Mouse (Mus musculus) hindbrain, embryonic 16.5 days (tissue): ENCODE measurements around the gene Hdac2. TPM values are rescaled to one million over a fixed set of nuclear protein-coding genes. Genes with fewer than 3 reads are reported as not detected.

Experiments used
- ATAC-seq: fragments of 200-750 bp; cut with Nextera tagmentation; 2 replicates; pipeline ENCODE4 v1.8.0; 2017; ENCODE audit warnings: moderate TSS enrichment, moderate library complexity
- H3K27ac ChIP-seq: fragments of 300-500 bp; sonication (generic); 2 replicates; pipeline ENCODE4 v1.5.1; 2014; ENCODE audit warnings: low read depth, mild to moderate bottlenecking, control low read depth, low read length, moderate library complexity
- H3K27me3 ChIP-seq: fragments of 300-500 bp; sonication (generic); replicated peaks from 2 replicates; pipeline ENCODE4 v1.6.1; 2014; ENCODE audit warnings: low read length; ENCODE audit not compliant: control insufficient read depth, insufficient read depth
- H3K36me3 ChIP-seq: fragments of 300-500 bp; sonication (generic); 2 replicates; pipeline ENCODE4 v1.6.1; 2014; ENCODE audit warnings: mild to moderate bottlenecking, low read length, moderate library complexity, mixed read lengths; ENCODE audit not compliant: control insufficient read depth, insufficient read depth
- H3K4me1 ChIP-seq: fragments of 300-500 bp; sonication (generic); 2 replicates; pipeline ENCODE4 v1.6.1; 2014; ENCODE audit warnings: low read depth, low read length; ENCODE audit not compliant: control insufficient read depth, insufficient read depth
- H3K4me2 ChIP-seq: fragments of 300-500 bp; sonication (generic); 2 replicates; pipeline ENCODE4 v1.6.1; 2014; ENCODE audit warnings: mild to moderate bottlenecking, low read length, control low read depth, moderate library complexity
- H3K4me3 ChIP-seq: fragments of 300-500 bp; sonication (generic); 2 replicates; pipeline ENCODE4 v1.5.1; 2014; ENCODE audit warnings: mild to moderate bottlenecking, low read length, control low read depth, moderate library complexity
- H3K9ac ChIP-seq: fragments of 300-500 bp; sonication (generic); 2 replicates; pipeline ENCODE4 v1.6.1; 2014; ENCODE audit warnings: low read depth, mild to moderate bottlenecking, control low read depth, low read length, moderate library complexity
- H3K9me3 ChIP-seq: fragments of 300-500 bp; sonication (generic); 2 replicates; pipeline ENCODE4 v1.6.1; 2014; ENCODE audit warnings: mild to moderate bottlenecking, low read length, moderate library complexity; ENCODE audit not compliant: control insufficient read depth
- WGBS: fragments of 180-500 bp; shearing (Covaris S2); extraction: QIAGEN DNeasy Blood & Tissue Kit; methylation state at CpG from one replicate; pipeline ENCODE4 v1.1.7; 2014; 5-methylcytosine and 5-hydroxymethylcytosine counted together
- polyA plus RNA-seq: library from polyadenylated mRNA; unstranded; fragments of >200 nt; fragmentation: Nextera tagmentation; extraction: Ambion mirVana; gene quantifications from 2 replicates; pipeline ENCODE4 v1.2.1, GENCODE M21; 2015

The Hdac2 gene
- polyA plus RNA-seq, result 283 and 302 TPM in 2 replicates

GRCm38 (mm10) chr10:36974086-36974675, at the start of gene Hdac2:
Gene Hdac2, plus strand, starts transcription at chr10:36974544.
- ATAC-seq, result peak; percentile 98
- under 1% methylated on average over 56 of the region's 67 CpGs for WGBS
- peak within 1 kb of the TSS; percentile 96 for H3K4me3 ChIP-seq
- peak within 1 kb of the TSS; percentile 97 for H3K9ac ChIP-seq
- peak within 1 kb of the TSS; percentile 100 for H3K27ac ChIP-seq
- peaks cover 19% of the 10 kb centered on the region for H3K4me1 ChIP-seq
- H3K36me3 ChIP-seq, result no peaks in the 10 kb centered on the region
- H3K9me3 ChIP-seq, result no peaks in the 10 kb centered on the region
- H3K27me3 ChIP-seq, result no peaks in the 10 kb centered on the region
- H3K4me2 ChIP-seq, result peak within 1 kb of the TSS; percentile 84

GRCm38 (mm10) chr10:36928212-36928611, 46.1 kb upstream of the Hdac2 start:
- H3K9me3 ChIP-seq, result no peaks in the 10 kb centered on the region
- no peak overlapping the region for H3K4me3 ChIP-seq
- no peak overlapping the region for H3K4me2 ChIP-seq
- H3K4me1 ChIP-seq, result no peaks in the 10 kb centered on the region
- no peaks in the 10 kb centered on the region for H3K27me3 ChIP-seq
- no peak overlapping the region for H3K27ac ChIP-seq
- 74% methylated on average over 3 of the region's 3 CpGs for WGBS
- H3K36me3 ChIP-seq, result no peaks in the 10 kb centered on the region
- no peak for ATAC-seq
- H3K9ac ChIP-seq, result no peak overlapping the region

GRCm38 (mm10) chr10:36935863-36936262, 38.5 kb upstream of the Hdac2 start:
- 82% methylated on average over 5 of the region's 5 CpGs for WGBS
- no peaks in the 10 kb centered on the region for H3K4me1 ChIP-seq
- H3K4me2 ChIP-seq, result no peak overlapping the region
- no peak overlapping the region for H3K27ac ChIP-seq
- H3K36me3 ChIP-seq, result no peaks in the 10 kb centered on the region
- H3K27me3 ChIP-seq, result no peaks in the 10 kb centered on the region
- H3K9ac ChIP-seq, result no peak overlapping the region
- ATAC-seq, result no peak
- no peak overlapping the region for H3K4me3 ChIP-seq
- no peaks in the 10 kb centered on the region for H3K9me3 ChIP-seq

- Histone ChIP-seq H3K27me3 (no peaks in the 10 kb centered on the region), H3K4me3 (no peak overlapping the region), H3K36me3 (no peaks in the 10 kb centered on the region), H3K9ac (no peak overlapping the region), H3K4me1 (no peaks in the 10 kb centered on the region), H3K4me2 (no peak overlapping the region), H3K9me3 (no peaks in the 10 kb centered on the region), H3K27ac (no peak overlapping the region)
- ATAC-seq, result no peak
- 68% methylated on average over 2 of the region's 2 CpGs for WGBS
Observed at GRCm38 (mm10) chr10:36936271-36936670, 38.1 kb upstream of the Hdac2 start.

GRCm38 (mm10) chr10:36951742-36952141, 22.6 kb upstream of the Hdac2 start:
- Histone ChIP-seq H3K4me2 (no peak overlapping the region), H3K9ac (no peak overlapping the region), H3K36me3 (no peaks in the 10 kb centered on the region), H3K9me3 (no peaks in the 10 kb centered on the region), H3K27me3 (no peaks in the 10 kb centered on the region), H3K27ac (no peak overlapping the region), H3K4me3 (no peak overlapping the region), H3K4me1 (no peaks in the 10 kb centered on the region)
- ATAC-seq, result no peak
- 82% methylated on average over 2 of the region's 2 CpGs for WGBS

GRCm38 (mm10) chr10:36952622-36953021, 21.7 kb upstream of the Hdac2 start:
- Histone ChIP-seq H3K9me3 (no peaks in the 10 kb centered on the region), H3K4me2 (no peak overlapping the region), H3K27ac (no peak overlapping the region), H3K4me3 (no peak overlapping the region), H3K27me3 (no peaks in the 10 kb centered on the region), H3K9ac (no peak overlapping the region), H3K4me1 (no peaks in the 10 kb centered on the region), H3K36me3 (no peaks in the 10 kb centered on the region)
- 72% methylated on average over 2 of the region's 2 CpGs for WGBS
- no peak for ATAC-seq

GRCm38 (mm10) chr10:36959563-36960110, 14.7 kb upstream of the Hdac2 start:
- no peaks in the 10 kb centered on the region for H3K27me3 ChIP-seq
- H3K27ac ChIP-seq, result no peak overlapping the region
- no peaks in the 10 kb centered on the region for H3K36me3 ChIP-seq
- no peak overlapping the region for H3K4me2 ChIP-seq
- 72% methylated on average over 1 of the region's 1 CpGs for WGBS
- H3K4me1 ChIP-seq, result no peaks in the 10 kb centered on the region
- H3K4me3 ChIP-seq, result no peak overlapping the region
- no peaks in the 10 kb centered on the region for H3K9me3 ChIP-seq
- H3K9ac ChIP-seq, result no peak overlapping the region
- no peak for ATAC-seq

GRCm38 (mm10) chr10:36964406-36964805, 9.9 kb upstream of the Hdac2 start:
- Histone ChIP-seq H3K9me3 (no peaks in the 10 kb centered on the region), H3K36me3 (no peaks in the 10 kb centered on the region), H3K4me1 (no peaks in the 10 kb centered on the region), H3K27me3 (no peaks in the 10 kb centered on the region), H3K9ac (no peak overlapping the region), H3K4me3 (no peak overlapping the region), H3K27ac (no peak overlapping the region), H3K4me2 (no peak overlapping the region)
- no peak for ATAC-seq
- 69% methylated on average over 2 of the region's 2 CpGs for WGBS

GRCm38 (mm10) chr10:36974676-36975520, 554 bp downstream of the Hdac2 start:
- Histone ChIP-seq H3K4me3 (peak overlapping the region; percentile 96), H3K9ac (peak overlapping the region; percentile 97), H3K4me1 (peaks cover 19% of the 10 kb centered on the region), H3K4me2 (peak overlapping the region; percentile 84), H3K36me3 (no peaks in the 10 kb centered on the region), H3K27ac (peak overlapping the region; percentile 100), H3K27me3 (no peaks in the 10 kb centered on the region), H3K9me3 (no peaks in the 10 kb centered on the region)
- ATAC-seq, result peak; percentile 80
- under 1% methylated on average over 47 of the region's 63 CpGs for WGBS
